Mouse (Mus musculus): ENCODE results near the gene Prdm11.

- TF ChIP-seq CTCF (IDR thresholded peaks at IDR 0.05; ENCODE audit: low read depth) (no peak), EP300 (IDR thresholded peaks at IDR 0.05; ENCODE audit: low read depth) (no peak)
These were observed 2.8 kb upstream of the Prdm11 start for GRCm38 (mm10) chr2:93048601-93049323.

All from liver, postnatal 0 days (tissue).